Mouse (Mus musculus): ENCODE data around the gene Rack1. TPM values are rescaled to one million over a fixed set of nuclear protein-coding genes. Genes with fewer than 3 reads are reported as not detected.
"Not testable (repeated sequence)": the region's sequence is repeated elsewhere in the genome, so short reads cannot be mapped to it uniquely, and the experiment has no call there.

Gene Rack1
- polyA plus RNA-seq, 1 experiment from 2014 or later = 713 TPM

- Histone ChIP-seq H3K27me3 (no peaks in the 10 kb centered on the region), H3K4me3 (no peak overlapping the region), H3K4me1 (no peaks in the 10 kb centered on the region), H3K9ac (no peak overlapping the region), H3K4me2 (no peak overlapping the region), H3K9me3 (no peaks in the 10 kb centered on the region), H3K36me3 (no peaks in the 10 kb centered on the region), H3K27ac (no peak overlapping the region)
- 82% methylated on average over 4 of the region's 4 CpGs for WGBS
- no peak for ATAC-seq (ENCODE audit: borderline replicate concordance, extremely low read depth, low FRiP score, low TSS enrichment)
Measured at GRCm38 (mm10) chr11:48782243-48782642, 17.9 kb upstream of the Rack1 start.

GRCm38 (mm10) chr11:48787455-48788211 is 12.5 kb upstream of the Rack1 start:
- 0 out of 2 replicates have a peak, but pooled peaks cover 3% of the 10 kb centered on the region for H3K4me1 ChIP-seq
- peak overlapping the region; percentile 72 for H3K4me2 ChIP-seq
- 0 out of 2 replicates have a peak overlapping the region, but pooled peaks have one; percentile 15 for H3K27ac ChIP-seq
- no peaks in the 10 kb centered on the region for H3K36me3 ChIP-seq
- peak overlapping the region; percentile 44 for H3K4me3 ChIP-seq
- peak; percentile 74; the same call in 1 of the 2 replicates for ATAC-seq (ENCODE audit: borderline replicate concordance, extremely low read depth, low FRiP score, low TSS enrichment)
- H3K27me3 ChIP-seq = no peaks in the 10 kb centered on the region
- H3K9ac ChIP-seq = no peak overlapping the region
- no peaks in the 10 kb centered on the region for H3K9me3 ChIP-seq
- 43% methylated on average over 10 of the region's 10 CpGs for WGBS

GRCm38 (mm10) chr11:48788311-48789089 is 11.6 kb upstream of the Rack1 start:
- H3K27me3 ChIP-seq = no peaks in the 10 kb centered on the region
- peak overlapping the region; percentile 44 for H3K4me3 ChIP-seq
- 0 out of 2 replicates have a peak overlapping the region, but pooled peaks have one; percentile 15 for H3K27ac ChIP-seq
- no peaks in the 10 kb centered on the region for H3K36me3 ChIP-seq
- H3K4me2 ChIP-seq = peak overlapping the region; percentile 72
- no peaks in the 10 kb centered on the region for H3K9me3 ChIP-seq
- peak; percentile 48; the same call in 1 of the 2 replicates for ATAC-seq (ENCODE audit: borderline replicate concordance, extremely low read depth, low FRiP score, low TSS enrichment)
- 7% methylated on average over 16 of the region's 16 CpGs for WGBS
- 0 out of 2 replicates have a peak overlapping the region, but pooled peaks have one; percentile 34 for H3K9ac ChIP-seq
- 0 out of 2 replicates have a peak, but pooled peaks cover 3% of the 10 kb centered on the region for H3K4me1 ChIP-seq

DNA sequence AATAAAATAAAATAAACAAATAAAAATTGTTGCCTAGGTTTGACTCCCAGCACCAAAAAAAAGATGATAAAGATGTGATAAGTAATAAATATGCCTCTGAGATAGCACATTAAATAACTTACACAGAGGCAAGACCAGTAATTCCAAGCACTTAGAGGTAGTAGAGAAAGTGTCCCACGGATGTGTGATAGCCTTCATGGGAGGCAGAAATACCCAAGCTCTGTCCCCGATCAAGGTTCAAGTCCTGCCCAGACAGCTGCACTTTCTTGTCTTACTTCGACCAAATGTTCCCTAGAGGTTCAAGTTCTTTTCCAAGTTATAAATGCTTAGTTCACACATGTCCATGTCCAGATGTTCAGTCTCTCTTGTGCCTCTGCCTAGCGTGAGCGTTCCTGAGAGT is 10.9 kb upstream of the Rack1 start:
- Histone ChIP-seq H3K27me3 (no peaks in the 10 kb centered on the region), H3K9ac (no peak overlapping the region), H3K4me3 (no peak overlapping the region), H3K27ac (no peak overlapping the region), H3K4me1 (0 out of 2 replicates have a peak, but pooled peaks cover 3% of the 10 kb centered on the region), H3K36me3 (no peaks in the 10 kb centered on the region), H3K9me3 (no peaks in the 10 kb centered on the region), H3K4me2 (peak overlapping the region; percentile 72; the same call in 1 of the 2 replicates)
- 79% methylated on average over 5 of the region's 5 CpGs for WGBS
- no peak for ATAC-seq (ENCODE audit: borderline replicate concordance, extremely low read depth, low FRiP score, low TSS enrichment)

- ATAC-seq (ENCODE audit: borderline replicate concordance, extremely low read depth, low FRiP score, low TSS enrichment) = 0 out of 2 replicates have a peak, but pooled peaks have one; percentile 48
- Histone ChIP-seq H3K4me2 (peak overlapping the region; percentile 50), H3K27ac (no peak overlapping the region), H3K27me3 (no peaks in the 10 kb centered on the region), H3K9ac (no peak overlapping the region), H3K36me3 (no peaks in the 10 kb centered on the region), H3K4me3 (peak overlapping the region; percentile 20; the same call in 1 of the 2 replicates), H3K9me3 (no peaks in the 10 kb centered on the region), H3K4me1 (0 out of 2 replicates have a peak, but pooled peaks cover 3% of the 10 kb centered on the region)
- WGBS = 16% methylated on average over 20 of the region's 20 CpGs
Measured at GRCm38 (mm10) chr11:48789973-48790823, 9.9 kb upstream of the Rack1 start.

GRCm38 (mm10) chr11:48790946-48791345 is 9.2 kb upstream of the Rack1 start:
- Histone ChIP-seq H3K27ac (no peak overlapping the region), H3K9me3 (no peaks in the 10 kb centered on the region), H3K4me2 (no peak overlapping the region), H3K27me3 (no peaks in the 10 kb centered on the region), H3K9ac (no peak overlapping the region), H3K4me3 (no peak overlapping the region), H3K4me1 (0 out of 2 replicates have a peak, but pooled peaks cover 3% of the 10 kb centered on the region), H3K36me3 (no peaks in the 10 kb centered on the region)
- 55% methylated on average over 8 of the region's 8 CpGs for WGBS
- no peak for ATAC-seq (ENCODE audit: borderline replicate concordance, extremely low read depth, low FRiP score, low TSS enrichment)

DNA sequence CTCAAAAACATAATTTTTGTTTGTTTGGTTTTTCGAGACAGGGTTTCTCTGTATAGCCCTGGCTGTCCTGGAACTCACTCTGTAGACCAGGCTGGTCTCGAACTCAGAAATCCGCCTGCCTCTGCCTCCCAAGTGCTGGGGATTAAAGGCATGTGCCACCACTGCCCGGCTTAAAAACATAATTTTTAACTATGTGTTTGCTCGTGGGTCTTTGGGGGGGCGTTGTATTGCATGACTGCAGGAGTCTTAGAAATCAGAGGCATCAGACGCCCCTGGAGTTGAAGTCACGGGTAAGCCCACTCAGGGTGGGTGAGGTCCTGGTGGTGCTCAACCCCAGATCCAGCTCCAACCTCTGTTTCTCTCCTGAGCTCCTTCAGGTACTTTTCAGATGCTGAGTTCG is 8.2 kb upstream of the Rack1 start:
- 81% methylated on average over 9 of the region's 9 CpGs for WGBS
- not testable (repeated sequence) for H3K4me2 ChIP-seq; H3K9me3 ChIP-seq; ATAC-seq (ENCODE audit: borderline replicate concordance, extremely low read depth, low FRiP score, low TSS enrichment); H3K36me3 ChIP-seq; H3K27me3 ChIP-seq; H3K4me1 ChIP-seq; H3K9ac ChIP-seq; H3K4me3 ChIP-seq; H3K27ac ChIP-seq

DNA sequence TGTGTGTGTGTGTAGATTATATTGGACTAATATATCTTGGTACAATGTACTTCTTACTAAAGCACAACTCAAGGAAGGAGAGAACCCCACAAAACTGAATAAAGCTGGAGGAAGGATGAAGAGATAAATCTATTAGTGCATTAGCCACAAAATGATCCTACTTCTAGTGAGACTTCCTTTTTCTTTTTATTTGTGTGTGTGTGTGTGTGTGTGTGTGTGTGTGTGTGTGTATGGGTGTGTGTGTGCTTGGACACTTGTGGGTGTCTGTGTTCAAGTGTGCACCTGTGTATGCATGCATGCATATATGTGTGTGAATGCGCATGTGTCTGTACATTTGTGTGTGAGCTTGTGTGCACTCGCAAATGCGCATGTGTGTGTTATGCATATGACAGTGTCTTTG is 6.9 kb upstream of the Rack1 start:
- WGBS = 99% methylated on average over 3 of the region's 3 CpGs

DNA sequence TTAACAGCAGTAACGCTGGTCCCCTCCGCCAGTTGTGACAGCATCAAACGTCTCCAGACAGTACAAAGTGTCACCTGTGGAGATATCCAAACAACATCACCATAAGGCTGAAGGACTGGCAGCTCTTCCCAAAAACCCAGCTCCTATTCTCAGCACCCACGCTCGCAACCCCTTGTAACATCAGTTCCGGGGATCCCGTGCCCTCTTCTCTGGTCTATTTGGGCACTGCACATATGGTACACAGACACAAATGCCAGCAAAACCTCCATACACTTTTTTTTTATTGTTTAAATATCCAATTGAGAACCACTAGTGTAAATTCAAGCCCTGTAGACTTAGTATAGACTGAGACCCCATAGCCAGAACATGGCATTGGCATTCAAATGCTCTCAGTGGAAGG is 4.9 kb upstream of the Rack1 start:
- Histone ChIP-seq H3K4me2 (no peak overlapping the region), H3K4me3 (no peak overlapping the region), H3K27ac (no peak overlapping the region), H3K4me1 (peaks cover 15% of the 10 kb centered on the region; the same call in 1 of the 2 replicates), H3K9me3 (no peaks in the 10 kb centered on the region), H3K27me3 (no peaks in the 10 kb centered on the region), H3K36me3 (no peaks in the 10 kb centered on the region), H3K9ac (no peak overlapping the region)
- ATAC-seq (ENCODE audit: borderline replicate concordance, extremely low read depth, low FRiP score, low TSS enrichment) = no peak
- 81% methylated on average over 7 of the region's 7 CpGs for WGBS

More for the DNA sequence above, 6.9 kb upstream of the Rack1 start:
- Histone ChIP-seq H3K27ac (no peak overlapping the region), H3K4me3 (no peak overlapping the region), H3K4me1 (0 out of 2 replicates have a peak, but pooled peaks cover 5% of the 10 kb centered on the region), H3K9ac (no peak overlapping the region), H3K4me2 (no peak overlapping the region), H3K27me3 (no peaks in the 10 kb centered on the region), H3K36me3 (no peaks in the 10 kb centered on the region), H3K9me3 (no peaks in the 10 kb centered on the region)
- ATAC-seq (ENCODE audit: borderline replicate concordance, extremely low read depth, low FRiP score, low TSS enrichment) = no peak

GRCm38 (mm10) chr11:48796290-48796689 is 3.8 kb upstream of the Rack1 start:
- no peaks in the 10 kb centered on the region for H3K9me3 ChIP-seq
- H3K4me2 ChIP-seq = no peak overlapping the region
- H3K4me1 ChIP-seq = peaks cover 11% of the 10 kb centered on the region; the same call in 1 of the 2 replicates
- H3K4me3 ChIP-seq = no peak overlapping the region
- 71% methylated on average over 4 of the region's 4 CpGs for WGBS
- no peak overlapping the region for H3K9ac ChIP-seq
- ATAC-seq (ENCODE audit: borderline replicate concordance, extremely low read depth, low FRiP score, low TSS enrichment) = no peak
- no peaks in the 10 kb centered on the region for H3K27me3 ChIP-seq
- H3K27ac ChIP-seq = no peak overlapping the region
- H3K36me3 ChIP-seq = no peaks in the 10 kb centered on the region

- no peak for ATAC-seq (ENCODE audit: borderline replicate concordance, extremely low read depth, low FRiP score, low TSS enrichment)
- Histone ChIP-seq H3K9ac (no peak overlapping the region), H3K4me3 (no peak overlapping the region), H3K36me3 (peaks cover 9% of the 10 kb centered on the region), H3K27ac (no peak overlapping the region), H3K27me3 (no peaks in the 10 kb centered on the region), H3K9me3 (no peaks in the 10 kb centered on the region), H3K4me1 (peaks cover 21% of the 10 kb centered on the region), H3K4me2 (no peak overlapping the region)
- 76% methylated on average over 5 of the region's 5 CpGs for WGBS
Measured at GRCm38 (mm10) chr11:48797287-48797686, 2.8 kb upstream of the Rack1 start.

Measured in lung, embryonic 15.5 days (tissue).